Mouse (Mus musculus): Measurements from ENCODE around the gene Ubr3. TPM values are rescaled to one million over a fixed set of nuclear protein-coding genes. Genes with fewer than 3 reads are reported as not detected.

Gene Ubr3
- total and polyA plus RNA-seq, 3 experiments: 16.0 to 35.8 (median 17.9) TPM

DNA sequence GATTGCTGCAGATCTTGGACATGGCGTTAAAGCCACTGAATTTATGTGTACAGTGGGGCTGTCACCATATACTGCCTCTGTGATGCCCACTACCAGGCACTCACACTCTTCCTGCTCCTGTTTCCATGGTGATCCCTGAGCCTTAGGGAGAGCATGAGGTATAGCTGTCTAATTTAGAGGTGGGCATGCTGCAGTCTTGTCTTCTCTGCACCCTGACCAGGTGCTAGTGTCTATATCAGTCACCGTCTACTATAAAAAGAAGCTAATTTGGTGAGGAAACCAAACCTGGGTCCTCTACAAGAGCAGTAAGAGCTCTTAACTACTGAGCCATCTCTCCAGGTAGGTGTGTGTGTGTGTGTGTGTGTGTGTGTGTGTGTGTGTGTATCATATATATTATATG is 109.4 kb downstream of the Ubr3 start:
- H3K36me3 ChIP-seq (replicated peaks in 1 of 2; ENCODE audit: control insufficient read depth in 1 of 2, insufficient read depth in 1 of 2, low read length in 1 of 2): peaks cover 13 to 37% of the 10 kb centered on the region in 2 experiments
- TF ChIP-seq TCF12 (IDR thresholded peaks at IDR 0.05; ENCODE audit: low read depth, low read length): peak; percentile 51
- no peak for TF ChIP-seq ELF1 (IDR thresholded peaks at IDR 0.05; ENCODE audit: low read depth, low read length)
- TF ChIP-seq ETS1 (conservative IDR thresholded peaks at IDR 0.05; ENCODE audit: low read depth, low read length): 0 out of 2 replicates have a peak, but pooled peaks have one; percentile 27
- peak; percentile 65 for TF ChIP-seq IRF4 (IDR thresholded peaks at IDR 0.05; ENCODE audit: low read depth, low read length)
- TF ChIP-seq EP300 (IDR thresholded peaks at IDR 0.05; ENCODE audit: low read length): peak; percentile 61
- peak; percentile 69 for TF ChIP-seq MEF2A (IDR thresholded peaks at IDR 0.05; ENCODE audit: borderline replicate concordance, low read depth, low read length)
- dilution Hi-C loops (cut with MboI; ENCODE audit: extremely low pct_ligation_motif_present, extremely low pct_unique_long_range_greater_than_20kb, low sequenced_read_pairs): no loop called here

DNA sequence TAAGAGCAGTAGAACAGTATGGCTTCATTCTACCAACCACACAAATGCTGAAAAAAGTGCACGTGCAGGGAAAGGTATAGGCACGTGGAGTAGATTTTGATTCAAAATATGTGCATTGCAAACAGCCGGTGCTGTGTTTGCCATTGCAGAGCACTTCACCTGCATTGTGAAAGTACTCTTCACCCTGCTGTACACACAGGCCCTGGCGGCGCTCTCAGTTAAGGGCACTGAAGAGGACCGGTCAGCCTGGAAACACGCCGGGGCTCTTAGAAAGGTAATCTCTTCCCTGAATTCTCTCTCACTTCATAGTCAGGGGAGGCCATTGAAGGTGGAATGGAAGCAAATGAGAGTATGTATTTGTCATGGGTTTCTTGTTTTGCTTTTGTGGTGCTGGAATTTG is 115.9 kb downstream of the Ubr3 start:
- no peak overlapping the region for H3K27ac ChIP-seq (ENCODE audit: insufficient read depth, low read depth)
- dilution Hi-C loops (cut with MboI; ENCODE audit: extremely low pct_ligation_motif_present, extremely low pct_unique_long_range_greater_than_20kb, low sequenced_read_pairs) (no loop called here), in situ Hi-C loops (cut with MboI; ENCODE audit: low pct_ligation_motif_present, low pct_unique_long_range_greater_than_20kb, low sequenced_read_pairs) (no loop called here)
- no peaks in the 10 kb centered on the region for H3K9me3 ChIP-seq (replicated peaks; ENCODE audit: low read length)
- no peaks in the 10 kb centered on the region for H3K79me2 ChIP-seq (replicated peaks; ENCODE audit: control insufficient read depth, extremely low read depth, insufficient read depth, poor library complexity, severe bottlenecking)
- DNase-seq (ENCODE audit: extremely low read depth): no peak
- H3K36me3 ChIP-seq (replicated peaks in 1 of 2; ENCODE audit: control insufficient read depth in 1 of 2, insufficient read depth in 1 of 2, low read length in 1 of 2): peaks cover 24 to 50% of the 10 kb centered on the region in 2 experiments
- TF ChIP-seq ELF1 (IDR thresholded peaks at IDR 0.05; ENCODE audit: low read depth, low read length) (no peak), CTCF (conservative IDR thresholded peaks at IDR 0.05 in 1 of 2, IDR thresholded peaks at IDR 0.05 in 1 of 2; ENCODE audit: low read depth in 2 of 2, low read length in 2 of 2) (no peak), MAFK (IDR thresholded peaks at IDR 0.05; ENCODE audit: insufficient replicate concordance, low read length) (no peak), CHD1 (IDR thresholded peaks at IDR 0.05; ENCODE audit: low read depth, low read length) (no peak), ZC3H11A (IDR thresholded peaks at IDR 0.05; ENCODE audit: low read depth, low read length) (no peak), TCF12 (IDR thresholded peaks at IDR 0.05; ENCODE audit: low read depth, low read length) (no peak), MEF2A (IDR thresholded peaks at IDR 0.05; ENCODE audit: borderline replicate concordance, low read depth, low read length) (no peak), ZMIZ1 (IDR thresholded peaks at IDR 0.05; ENCODE audit: low read depth, low read length) (no peak), NELFE (IDR thresholded peaks at IDR 0.05; ENCODE audit: low read depth, low read length) (no peak), MXI1 (IDR thresholded peaks at IDR 0.05; ENCODE audit: low read depth, low read length) (no peak), MYC (IDR thresholded peaks at IDR 0.05; ENCODE audit: low read depth, low read length) (no peak)
- H3K4me2 ChIP-seq (ENCODE audit: insufficient read depth, low read depth, poor library complexity, severe bottlenecking): no peak overlapping the region
- H3K4me3 ChIP-seq (replicated peaks in 1 of 3; ENCODE audit: low read depth in 2 of 3, low read length in 2 of 3, poor library complexity in 1 of 3): no peak overlapping the region
- H3K27me3 ChIP-seq (replicated peaks): no peaks in the 10 kb centered on the region
- no peaks in the 10 kb centered on the region for H3K4me1 ChIP-seq (ENCODE audit: control insufficient read depth in 1 of 2, insufficient read depth in 2 of 2)
- no peak overlapping the region for H3K9ac ChIP-seq (ENCODE audit: insufficient read depth, low read depth)

More for the DNA sequence above, 109.4 kb downstream of the Ubr3 start:
- in situ Hi-C loops (cut with MboI; ENCODE audit: low pct_ligation_motif_present, low pct_unique_long_range_greater_than_20kb, low sequenced_read_pairs): no loop called here
- H3K9me3 ChIP-seq (replicated peaks; ENCODE audit: low read length): no peaks in the 10 kb centered on the region
- no peaks in the 10 kb centered on the region for H3K27me3 ChIP-seq (replicated peaks)
- no peaks in the 10 kb centered on the region for H3K79me2 ChIP-seq (replicated peaks; ENCODE audit: control insufficient read depth, extremely low read depth, insufficient read depth, poor library complexity, severe bottlenecking)
- peaks cover 3 to 22% of the 10 kb centered on the region in 2 experiments for H3K4me1 ChIP-seq (ENCODE audit: control insufficient read depth in 1 of 2, insufficient read depth in 2 of 2)
- no peak overlapping the region for H3K4me3 ChIP-seq (replicated peaks in 1 of 3; ENCODE audit: low read depth in 2 of 3, low read length in 2 of 3, poor library complexity in 1 of 3)
- peak; percentile 45 for DNase-seq (ENCODE audit: extremely low read depth)
- H3K4me2 ChIP-seq (ENCODE audit: insufficient read depth, low read depth, poor library complexity, severe bottlenecking): no peak overlapping the region
- no peak overlapping the region for H3K9ac ChIP-seq (ENCODE audit: insufficient read depth, low read depth)
- no peak overlapping the region for H3K27ac ChIP-seq (ENCODE audit: insufficient read depth, low read depth)
